Mouse (Mus musculus) stomach, postnatal 0 days (tissue): ENCODE data around the gene Atrx.
"Not testable (repeated sequence)": the region's sequence is repeated elsewhere in the genome, so short reads cannot be mapped to it uniquely, and the experiment has no call there.

ENCODE experiments used
- CTCF ChIP-seq: IDR thresholded peaks from 2 replicates; pipeline ENCODE4 v1.5.1; 2016; ENCODE audit warnings: antibody characterized with exemption, low read depth, mild to moderate bottlenecking, moderate library complexity
- EP300 ChIP-seq: optimal IDR thresholded peaks from 2 replicates; pipeline ENCODE3; 2016; ENCODE audit warnings: antibody characterized with exemption

DNA sequence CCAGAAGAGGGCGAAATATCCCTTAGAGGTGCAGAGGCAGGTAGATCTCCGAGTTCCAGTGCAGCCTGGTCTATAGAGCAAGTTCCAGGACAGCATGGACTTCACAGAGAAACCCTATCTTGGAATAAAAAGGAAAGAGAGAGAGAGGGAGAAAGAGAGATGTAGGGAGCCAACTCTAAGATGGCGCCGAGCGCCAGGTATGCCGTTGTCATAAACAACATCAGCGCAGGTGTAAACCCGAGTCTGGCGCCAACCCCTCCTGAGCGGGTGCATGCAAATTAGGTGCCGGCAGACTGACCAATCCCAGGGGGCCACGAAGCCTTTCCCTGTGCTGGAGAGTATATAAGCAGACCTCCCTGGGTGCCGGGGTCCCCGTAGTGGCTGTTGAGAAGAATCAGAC is 27.9 kb upstream of the Atrx start:
- not testable (repeated sequence) for TF ChIP-seq CTCF, EP300
